Mouse (Mus musculus): ENCODE results near the gene Gopc.

DNA sequence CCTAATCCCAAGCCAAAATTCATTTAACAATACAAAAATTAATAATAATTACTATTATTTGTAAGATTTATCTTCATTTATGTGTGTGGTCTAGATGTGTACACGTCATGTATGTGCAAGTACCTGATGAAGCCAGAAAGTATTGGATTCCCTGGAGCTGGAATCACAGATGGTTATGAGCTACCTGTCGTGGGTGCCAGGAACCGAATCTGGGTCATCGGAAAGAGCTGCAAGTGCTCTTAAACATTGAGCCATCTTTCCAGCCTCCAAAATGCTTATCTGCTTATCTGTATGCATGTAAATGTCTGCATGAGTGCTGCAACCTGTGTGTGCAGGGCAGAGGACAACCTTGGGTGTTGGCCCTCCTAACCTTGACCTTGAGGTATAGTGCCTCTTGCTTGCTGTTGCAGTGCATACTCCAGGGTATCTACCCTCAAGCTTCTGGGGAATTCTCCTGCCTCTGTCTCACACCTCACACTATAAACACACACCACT lies 21.6 kb downstream of the Gopc start:
- TF ChIP-seq POLR2A (IDR thresholded peaks at IDR 0.05; ENCODE audit: borderline replicate concordance, insufficient read depth, low read length) (no peak), CTCF (IDR thresholded peaks at IDR 0.05; ENCODE audit: borderline replicate concordance, insufficient read depth, low read depth, low read length) (no peak)
